Mouse (Mus musculus) intestine, postnatal 0 days (tissue): Measurements from ENCODE around the gene Drg2. TPM values are rescaled to one million over a fixed set of nuclear protein-coding genes. Genes with fewer than 3 reads are reported as not detected.

Experiments
- ATAC-seq: fragments of 200-750 bp; cut with Nextera tagmentation; 2 replicates; pipeline ENCODE4 v1.8.0; 2017; ENCODE audit warnings: mild to moderate bottlenecking, moderate TSS enrichment, moderate library complexity
- H3K27ac ChIP-seq: fragments of 300-500 bp; sonication (generic); 2 replicates; pipeline ENCODE4 v1.5.1; 2014; ENCODE audit warnings: mild to moderate bottlenecking, low read depth, low read length, moderate library complexity
- H3K27me3 ChIP-seq: fragments of 300-500 bp; sonication (generic); replicated peaks from 2 replicates; pipeline ENCODE4 v1.6.1; 2014; ENCODE audit warnings: low read length, mixed read lengths; ENCODE audit not compliant: control insufficient read depth, insufficient read depth
- H3K36me3 ChIP-seq: fragments of 300-500 bp; sonication (generic); 2 replicates; pipeline ENCODE4 v1.6.1; 2014; ENCODE audit warnings: mild to moderate bottlenecking, moderate library complexity; ENCODE audit not compliant: control insufficient read depth, insufficient read depth
- H3K4me1 ChIP-seq: fragments of 300-500 bp; sonication (generic); replicated peaks from 2 replicates; pipeline ENCODE4 v1.6.1; 2014; ENCODE audit warnings: antibody characterized with exemption, low read length, mixed read lengths; ENCODE audit not compliant: control insufficient read depth, insufficient read depth
- H3K4me2 ChIP-seq: fragments of 300-500 bp; sonication (generic); replicated peaks from 2 replicates; pipeline ENCODE4 v1.6.1; 2014; ENCODE audit warnings: low read depth, mild to moderate bottlenecking, moderate library complexity
- H3K4me3 ChIP-seq: fragments of 300-500 bp; sonication (generic); 2 replicates; pipeline ENCODE4 v1.5.1; 2014; ENCODE audit warnings: low read depth, low read length
- H3K9ac ChIP-seq: fragments of 300-500 bp; sonication (generic); 2 replicates; pipeline ENCODE4 v1.6.1; 2014; ENCODE audit warnings: mild to moderate bottlenecking, low read depth, low read length
- H3K9me3 ChIP-seq: fragments of 300-500 bp; sonication (generic); 2 replicates; pipeline ENCODE4 v1.6.1; 2016; ENCODE audit warnings: mixed run types; ENCODE audit not compliant: control insufficient read depth
- CTCF ChIP-seq: sonication (generic); IDR thresholded peaks from 2 replicates; pipeline ENCODE4 v1.5.1; 2016; ENCODE audit warnings: low read depth, mild to moderate bottlenecking, control low read depth, antibody characterized with exemption, moderate library complexity
- WGBS: fragments of 180-500 bp; shearing (Covaris S2); extraction: QIAGEN DNeasy Blood & Tissue Kit; methylation state at CpG from one replicate; pipeline ENCODE4 v1.1.7; 2014; 5-methylcytosine and 5-hydroxymethylcytosine counted together
- polyA plus RNA-seq: library from polyadenylated mRNA; unstranded; fragments of >200 nt; fragmentation: Nextera tagmentation; extraction: Ambion mirVana; gene quantifications from 2 replicates; pipeline ENCODE4 v1.2.1, GENCODE M21; 2015

Gene Drg2
- polyA plus RNA-seq, 1 experiment from 2014 or later: 40.9 TPM

DNA sequence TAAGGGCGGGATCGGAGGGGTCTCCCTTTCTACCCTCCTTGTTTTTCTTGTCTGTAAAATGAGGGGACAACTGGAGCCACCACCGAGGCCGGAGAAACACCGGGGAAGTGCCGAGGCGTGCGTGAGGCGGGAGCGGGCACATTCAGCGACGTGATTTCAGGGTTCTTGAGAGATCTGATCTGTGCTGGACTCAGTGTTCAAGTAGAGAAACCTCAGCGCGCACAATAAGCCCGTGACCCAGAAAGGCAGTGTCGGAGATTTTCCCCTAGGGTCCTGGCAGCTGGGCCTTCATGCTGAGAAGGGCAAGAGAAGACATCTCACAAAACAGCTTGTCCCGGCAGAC, 325 bp downstream of the Drg2 start:
- ATAC-seq: peak; percentile 32; the same call in 1 of the 2 replicates
- Histone ChIP-seq H3K9ac (peak overlapping the region; percentile 79), H3K9me3 (no peaks in the 10 kb centered on the region), H3K36me3 (peaks cover 34% of the 10 kb centered on the region), H3K4me1 (no peaks in the 10 kb centered on the region; the same call in 1 of the 2 replicates), H3K27me3 (no peaks in the 10 kb centered on the region), H3K4me2 (peak overlapping the region; percentile 75), H3K27ac (peak overlapping the region; percentile 57), H3K4me3 (peak overlapping the region; percentile 56)
- TF ChIP-seq CTCF: no peak
- WGBS: under 1% methylated on average over 17 of the region's 17 CpGs

DNA sequence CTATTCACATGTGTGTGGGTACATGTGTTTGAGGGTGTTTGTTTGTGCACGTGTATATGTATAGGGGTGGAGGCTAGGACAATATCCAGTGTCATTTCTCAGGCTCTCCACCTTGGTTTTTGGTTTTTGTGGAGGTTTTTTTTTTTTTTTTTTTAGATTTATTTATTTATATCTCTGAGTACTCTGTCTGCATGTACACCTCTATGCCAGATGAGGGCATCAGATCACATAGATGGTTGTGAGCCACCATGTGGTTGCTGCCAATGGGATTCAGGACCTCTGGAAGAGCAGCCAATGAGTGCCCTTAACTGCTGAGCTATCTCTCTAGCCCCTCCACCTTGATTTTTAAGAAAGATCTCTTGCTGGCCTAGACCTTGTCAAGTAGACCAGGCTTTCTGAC, 3.6 kb downstream of the Drg2 start:
- WGBS: 93% methylated on average over 1 of the region's 1 CpGs
- no peaks in the 10 kb centered on the region for H3K27me3 ChIP-seq
- H3K36me3 ChIP-seq: peaks cover 65% of the 10 kb centered on the region

DNA sequence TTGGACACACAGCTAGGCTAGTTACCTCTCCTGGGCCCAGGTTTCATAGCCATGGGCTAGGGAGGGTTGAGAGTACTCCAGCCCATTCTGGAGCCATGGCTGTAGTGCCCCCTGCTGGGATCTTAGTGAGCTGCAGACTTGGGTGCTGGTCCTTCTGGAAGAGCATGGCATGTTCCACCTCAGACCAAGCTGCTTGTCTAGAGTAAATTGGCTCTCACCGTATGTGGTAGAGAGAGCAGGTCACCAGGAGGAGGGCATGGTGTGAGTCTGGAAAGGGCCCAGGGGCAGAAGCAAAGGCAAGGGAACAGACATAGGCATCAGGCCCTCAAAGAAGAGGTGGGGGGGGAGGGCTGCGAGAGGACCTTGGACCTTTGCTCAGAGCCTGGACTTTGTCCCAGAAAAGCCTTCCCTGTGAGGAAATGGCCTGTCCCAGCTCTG, 11.6 kb downstream of the Drg2 start:
- Histone ChIP-seq H3K27ac (peak overlapping the region; percentile 64), H3K4me1 (no peaks in the 10 kb centered on the region), H3K9ac (no peak overlapping the region), H3K4me3 (no peak overlapping the region), H3K9me3 (no peaks in the 10 kb centered on the region), H3K4me2 (no peak overlapping the region), H3K36me3 (peaks cover 85% of the 10 kb centered on the region), H3K27me3 (no peaks in the 10 kb centered on the region)
- WGBS: 48% methylated on average over 2 of the region's 2 CpGs
- peak; percentile 80 for TF ChIP-seq CTCF
- ATAC-seq: peak; percentile 82

More for the DNA sequence above, 3.6 kb downstream of the Drg2 start:
- Histone ChIP-seq H3K9ac (no peak overlapping the region), H3K9me3 (no peaks in the 10 kb centered on the region), H3K4me3 (no peak overlapping the region), H3K4me1 (no peaks in the 10 kb centered on the region; the same call in 1 of the 2 replicates), H3K27ac (no peak overlapping the region), H3K4me2 (no peak overlapping the region)
- TF ChIP-seq CTCF: peak; percentile 45
- no peak for ATAC-seq

DNA sequence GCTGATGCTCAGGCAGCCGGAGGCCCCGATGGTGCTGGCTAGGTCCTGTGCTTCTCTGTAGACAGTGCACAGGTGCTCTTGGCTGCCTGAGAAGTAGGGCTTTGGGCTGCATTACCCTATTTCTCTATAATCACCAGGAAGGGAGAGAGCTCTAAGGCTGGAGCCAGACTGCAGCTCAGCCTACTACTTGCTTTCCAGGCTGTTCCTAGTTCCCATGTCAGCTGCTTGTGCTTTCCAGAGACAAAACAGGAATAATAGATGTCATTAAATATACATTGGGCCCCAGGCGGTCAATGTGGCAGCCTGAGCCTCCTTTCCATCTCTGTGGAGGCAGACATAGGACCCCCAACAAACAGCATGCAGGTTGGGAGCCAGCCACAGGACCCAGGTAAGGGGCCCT, 14.6 kb downstream of the Drg2 start, which contains the start of gene Myo15:
Myo15 (plus strand) TSS at position 301 of the 400 bp plus-strand sequence.
- no peaks in the 10 kb centered on the region for H3K4me1 ChIP-seq
- TF ChIP-seq CTCF: no peak
- no peaks in the 10 kb centered on the region for H3K9me3 ChIP-seq
- no peak within 1 kb of the TSS for H3K27ac ChIP-seq
- ATAC-seq: no peak
- H3K9ac ChIP-seq: no peak within 1 kb of the TSS
- H3K4me2 ChIP-seq: no peak within 1 kb of the TSS
- H3K36me3 ChIP-seq: peaks cover 54% of the 10 kb centered on the region
- WGBS: 91% methylated on average over 3 of the region's 3 CpGs
- H3K27me3 ChIP-seq: no peaks in the 10 kb centered on the region
- H3K4me3 ChIP-seq: no peak within 1 kb of the TSS

DNA sequence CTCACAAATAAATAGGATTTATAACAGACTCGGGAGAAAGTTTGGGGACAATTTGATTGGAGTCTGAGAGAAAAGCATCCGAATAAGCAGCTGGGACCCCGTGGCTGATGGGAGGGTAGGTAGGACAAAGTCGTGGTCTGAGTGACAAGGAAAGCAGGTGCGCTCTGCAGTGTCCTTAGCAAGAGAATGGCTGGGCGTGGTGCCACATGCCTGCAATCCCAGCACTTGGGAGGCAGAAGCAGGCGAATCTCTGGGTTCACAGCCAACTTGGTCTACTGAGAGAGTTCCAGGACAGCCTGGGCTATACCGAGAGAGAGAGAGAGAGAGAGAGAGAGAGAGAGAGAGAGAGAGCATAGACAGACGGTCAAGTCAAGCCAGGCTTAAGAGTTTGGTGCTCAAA, 16.4 kb downstream of the Drg2 start:
- 82% methylated on average over 9 of the region's 9 CpGs for WGBS
- no peak overlapping the region for H3K27ac ChIP-seq

DNA sequence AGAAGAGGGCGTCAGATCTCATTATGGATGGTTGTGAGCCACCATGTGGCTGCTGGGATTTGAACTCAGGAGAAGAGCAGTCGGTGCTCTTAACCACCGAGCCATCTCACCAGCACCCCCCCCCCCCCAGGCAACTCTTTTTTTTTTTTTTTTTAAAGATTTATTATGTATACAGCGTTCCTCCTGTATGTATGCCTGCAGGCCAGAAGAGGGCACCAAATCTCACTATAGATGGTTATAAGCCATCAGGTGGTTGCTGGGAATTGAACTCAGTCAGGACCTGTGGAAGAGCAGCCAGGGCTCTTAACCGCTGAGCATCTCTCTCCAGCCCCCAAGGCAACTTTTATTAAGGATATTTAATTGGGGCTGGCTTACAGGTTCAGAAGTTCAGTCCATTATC, 20.1 kb downstream of the Drg2 start:
- ATAC-seq: no peak

More for the DNA sequence above, 16.4 kb downstream of the Drg2 start:
- Histone ChIP-seq H3K4me1 (no peaks in the 10 kb centered on the region), H3K4me3 (no peak overlapping the region), H3K9me3 (no peaks in the 10 kb centered on the region), H3K9ac (no peak overlapping the region), H3K36me3 (peaks cover 37% of the 10 kb centered on the region), H3K27me3 (no peaks in the 10 kb centered on the region), H3K4me2 (no peak overlapping the region)
- TF ChIP-seq CTCF: no peak
- no peak for ATAC-seq

More for the DNA sequence above, 20.1 kb downstream of the Drg2 start:
- no peak; the same call in 1 of the 2 replicates for TF ChIP-seq CTCF
- Histone ChIP-seq H3K36me3 (no peaks in the 10 kb centered on the region; the same call in 1 of the 2 replicates), H3K27me3 (no peaks in the 10 kb centered on the region), H3K4me3 (no peak overlapping the region), H3K4me1 (no peaks in the 10 kb centered on the region), H3K4me2 (no peak overlapping the region), H3K9ac (no peak overlapping the region), H3K27ac (no peak overlapping the region), H3K9me3 (no peaks in the 10 kb centered on the region)
- WGBS: 77% methylated on average over 5 of the region's 5 CpGs
